Mouse (Mus musculus): Measurements from ENCODE around the gene Lhcgr. TPM values are rescaled to one million over a fixed set of nuclear protein-coding genes. Genes with fewer than 3 reads are reported as not detected.
"Not testable (repeated sequence)": the region's sequence is repeated elsewhere in the genome, so short reads cannot be mapped to it uniquely, and the experiment has no call there.

The Lhcgr gene
- polyA plus RNA-seq (2017; shearing (Covaris generic)), result not detected

- no peak for ATAC-seq
Measured at GRCm38 (mm10) chr17:88791440-88792152, at the start of gene Lhcgr. TSS of gene Lhcgr (minus strand) at chr17:88791990.

- ATAC-seq, result no peak
Measured at GRCm38 (mm10) chr17:88817601-88818000, 25.8 kb upstream of the Lhcgr start.

- ATAC-seq, result not testable (repeated sequence)
Measured at GRCm38 (mm10) chr17:88812943-88813342, 21.2 kb upstream of the Lhcgr start.

GRCm38 (mm10) chr17:88810807-88811206 is 19.0 kb upstream of the Lhcgr start:
- ATAC-seq, result no peak

GRCm38 (mm10) chr17:88806421-88806820 is 14.6 kb upstream of the Lhcgr start:
- ATAC-seq, result no peak

- ATAC-seq, result no peak
Measured at GRCm38 (mm10) chr17:88803441-88803840, 11.7 kb upstream of the Lhcgr start.

- ATAC-seq, result no peak
Measured at GRCm38 (mm10) chr17:88790680-88791079, 1.1 kb downstream of the Lhcgr start.

GRCm38 (mm10) chr17:88788392-88788791 is 3.4 kb downstream of the Lhcgr start:
- ATAC-seq, result no peak

- ATAC-seq, result no peak
Measured at GRCm38 (mm10) chr17:88786881-88787280, 4.9 kb downstream of the Lhcgr start.

- ATAC-seq, result no peak
Measured at GRCm38 (mm10) chr17:88786385-88786784, 5.4 kb downstream of the Lhcgr start.

GRCm38 (mm10) chr17:88779148-88779547 is 12.6 kb downstream of the Lhcgr start:
- no peak for ATAC-seq

- ATAC-seq, result no peak
Measured at GRCm38 (mm10) chr17:88774103-88774526, 17.7 kb downstream of the Lhcgr start.

- ATAC-seq, result no peak
Measured at GRCm38 (mm10) chr17:88770081-88770480, 21.7 kb downstream of the Lhcgr start.

GRCm38 (mm10) chr17:88769283-88769859 is 22.4 kb downstream of the Lhcgr start:
- no peak for ATAC-seq

- no peak for ATAC-seq
Measured at GRCm38 (mm10) chr17:88766857-88767256, 24.9 kb downstream of the Lhcgr start.

- ATAC-seq, result no peak
Measured at GRCm38 (mm10) chr17:88764136-88764485, 27.7 kb downstream of the Lhcgr start.

- ATAC-seq, result no peak
Measured at GRCm38 (mm10) chr17:88763396-88764135, 28.2 kb downstream of the Lhcgr start.

- ATAC-seq, result peak; percentile 72
Measured at GRCm38 (mm10) chr17:88758003-88758437, 33.8 kb downstream of the Lhcgr start.

GRCm38 (mm10) chr17:88755776-88756175 is 36.0 kb downstream of the Lhcgr start:
- no peak for ATAC-seq

GRCm38 (mm10) chr17:88753472-88753857 is 38.3 kb downstream of the Lhcgr start:
- no peak for ATAC-seq

- peak; percentile 78 for ATAC-seq
Measured at GRCm38 (mm10) chr17:88752827-88753471, 38.8 kb downstream of the Lhcgr start.

- ATAC-seq, result no peak
Measured at GRCm38 (mm10) chr17:88749646-88750045, 42.1 kb downstream of the Lhcgr start.

- ATAC-seq, result no peak
Measured at GRCm38 (mm10) chr17:88706231-88706649, 85.5 kb downstream of the Lhcgr start.
